Mouse (Mus musculus) liver, postnatal 0 days (tissue): ENCODE results near the gene Ppp5c.

Experiments used
- CTCF ChIP-seq: sonication (generic); IDR thresholded peaks from 2 replicates; pipeline ENCODE4 v1.5.1; 2016; ENCODE audit warnings: antibody characterized with exemption, low read depth
- EP300 ChIP-seq: IDR thresholded peaks from 2 replicates; pipeline ENCODE4 v1.6.1; 2016; ENCODE audit warnings: antibody characterized with exemption, low read depth, mild to moderate bottlenecking

- no peak; the same call in 1 of the 2 replicates for TF ChIP-seq CTCF
- TF ChIP-seq EP300 = no peak
These were observed 35.1 kb upstream of the Ppp5c start for GRCm38 (mm10) chr7:17062845-17063244.
